Mouse (Mus musculus): ENCODE data around the gene 1700061G19Rik.
A peak's percentile ranks its signal among the peaks of the same experiment; 100 is the strongest.

DNA sequence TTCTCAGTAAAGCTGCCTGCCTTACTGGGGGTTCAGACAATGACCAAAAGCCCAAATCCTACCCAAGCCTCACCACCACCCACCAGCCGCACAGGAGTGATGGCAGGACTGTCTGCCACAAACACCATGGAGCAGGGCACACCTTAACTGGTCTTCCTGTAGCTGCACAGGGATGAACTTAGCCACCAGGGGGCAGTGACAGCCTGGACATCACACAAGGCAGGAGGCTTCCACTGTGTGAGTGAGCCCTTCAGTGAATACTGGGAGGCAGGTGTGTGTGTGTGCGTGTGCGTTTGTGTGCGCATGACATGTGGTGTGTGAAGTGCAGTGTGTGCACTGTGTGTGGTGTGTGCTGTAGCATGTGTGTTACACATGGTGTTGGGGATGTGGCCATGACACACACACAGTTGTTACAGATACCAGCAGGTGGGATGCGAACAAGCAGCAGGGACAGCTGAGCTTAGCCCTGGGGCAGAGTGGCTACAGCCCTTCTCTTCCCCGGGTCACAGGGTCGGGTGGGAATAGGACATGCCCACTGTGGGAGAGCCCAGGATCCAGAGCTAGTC lies 22.4 kb downstream of the 1700061G19Rik start:
- peak; percentile 88 for TF ChIP-seq CTCF (IDR thresholded peaks at IDR 0.05; ENCODE audit: borderline replicate concordance, extremely low read depth, insufficient read depth, insufficient read length)
- TF ChIP-seq POLR2A (IDR thresholded peaks at IDR 0.05; ENCODE audit: borderline replicate concordance, extremely low read depth, insufficient read depth, insufficient read length, poor library complexity, severe bottlenecking) = no peak
